Comparison of ENCODE assay signal across 10 mouse cellular contexts in genomic region chr7:117412405-117412804, GRCm38 (mm10). TPM values are rescaled to one million over a fixed set of nuclear protein-coding genes. Genes with fewer than 3 reads are reported as not detected.
DNase-seq lines count a peak whose midpoint lies in the region; ATAC-seq and TF ChIP-seq lines count a peak whose summit lies in the region.
"Had no signal": no experiment of that assay in that cellular context is flagged by ENCODE, and none has a peak within 500 bp of the region (broad histone marks: within the 10 kb centered on the region; RNA-seq: fewer than 3 reads in every experiment).

No protein-coding gene starts in this region.

- no peak overlapping the region for H3K9ac ChIP-seq in midbrain, postnatal 0 days (replicated peaks; ENCODE audit: low read length, poor library complexity, severe bottlenecking)
- H3K9ac ChIP-seq in midbrain, embryonic 13.5 days (replicated peaks): no peak overlapping the region

- no peak overlapping the region for H3K27ac ChIP-seq in heart, embryonic 10.5 days
- no peak overlapping the region for H3K27ac ChIP-seq in midbrain, postnatal 0 days (ENCODE audit: low read depth, low read length)
- H3K27ac ChIP-seq in midbrain, embryonic 13.5 days: no peak overlapping the region

- H3K9me3 ChIP-seq in heart, embryonic 10.5 days: no peaks in the 10 kb centered on the region
- no peaks in the 10 kb centered on the region for H3K9me3 ChIP-seq in midbrain, postnatal 0 days (ENCODE audit: low read length)
- no peaks in the 10 kb centered on the region for H3K9me3 ChIP-seq in midbrain, embryonic 13.5 days

- DNase-seq in heart, adult 18-20 months: peak; percentile 42 to 53
- DNase-seq in heart, embryonic 10.5 days (ENCODE audit: low spot score): no peak
- peak; percentile 35 for DNase-seq in midbrain, postnatal 0 days (ENCODE audit: low spot score)
- DNase-seq in gastrocnemius, postnatal 14 days: peak; percentile 69
- peak; percentile 54 for DNase-seq in right cerebral cortex, postnatal 14 days
- DNase-seq in spleen, adult 18-20 months: no peak
- DNase-seq in c-Kit-positive CD71-positive TER-119-positive erythroid progenitor cells, embryonic 14.5 days (ENCODE audit: low spot score): no peak
- DNase-seq: liver had no signal

- no peaks in the 10 kb centered on the region for H3K27me3 ChIP-seq in heart, embryonic 10.5 days (ENCODE audit: insufficient read depth, poor library complexity, severe bottlenecking)
- H3K27me3 ChIP-seq in midbrain, postnatal 0 days (ENCODE audit: insufficient read depth, low read length): no peaks in the 10 kb centered on the region
- no peaks in the 10 kb centered on the region for H3K27me3 ChIP-seq in midbrain, embryonic 13.5 days

- H3K4me3 ChIP-seq in heart, embryonic 10.5 days: no peak overlapping the region
- no peak overlapping the region for H3K4me3 ChIP-seq in midbrain, postnatal 0 days (ENCODE audit: low read depth, low read length)
- H3K4me3 ChIP-seq in midbrain, embryonic 13.5 days (replicated peaks): no peak overlapping the region
- H3K4me3 ChIP-seq: myocyte had no signal

- 70% methylated on average over 5 of the region's 5 CpGs for WGBS in heart, embryonic 10.5 days
- 84% methylated on average over 5 of the region's 5 CpGs for WGBS in midbrain, postnatal 0 days
- WGBS in midbrain, embryonic 13.5 days: 79% methylated on average over 5 of the region's 5 CpGs

- H3K4me2 ChIP-seq in midbrain, postnatal 0 days (ENCODE audit: low read depth, low read length, poor library complexity, severe bottlenecking): no peak overlapping the region
- H3K4me2 ChIP-seq in midbrain, embryonic 13.5 days (replicated peaks): no peak overlapping the region

- ATAC-seq in midbrain, postnatal 0 days (ENCODE audit: low FRiP score): no peak
- ATAC-seq in midbrain, embryonic 13.5 days: no peak

- TF ChIP-seq CTCF in midbrain, postnatal 0 days (IDR thresholded peaks at IDR 0.05): no peak

- intact Hi-C loops in gastrocnemius, postnatal 14 days (cut with DNase I; ENCODE audit: low total_unique reads): no loop called here

- peaks cover 29% of the 10 kb centered on the region for H3K4me1 ChIP-seq in heart, embryonic 10.5 days
- no peaks in the 10 kb centered on the region for H3K4me1 ChIP-seq in midbrain, postnatal 0 days (ENCODE audit: insufficient read depth, low read length)
- H3K4me1 ChIP-seq in midbrain, embryonic 13.5 days (replicated peaks): no peaks in the 10 kb centered on the region

- H3K36me3 ChIP-seq in heart, embryonic 10.5 days: no peaks in the 10 kb centered on the region
- H3K36me3 ChIP-seq in midbrain, postnatal 0 days (ENCODE audit: insufficient read depth, low read length): no peaks in the 10 kb centered on the region
- H3K36me3 ChIP-seq in midbrain, embryonic 13.5 days: no peaks in the 10 kb centered on the region

RNA-seq across cellular contexts. Expression of gene Xylt1, which starts 31.6 kb away (rescaled TPM):
- 1 to 10 TPM; 1.8 to 2.4 TPM for total RNA-seq in heart, adult 18-20 months (2021)
- 1.2 and 1.8 TPM in 2 replicates for polyA plus RNA-seq in heart, embryonic 10.5 days (2016; fragmentation: Nextera tagmentation; extraction: Ambion mirVana)
- 16.4 and 20.8 TPM in 2 replicates for total RNA-seq in midbrain, postnatal 0 days (2014; rRNA removed)
- 2.1 and 2.5 TPM in 2 replicates for polyA plus RNA-seq in midbrain, postnatal 0 days (2015; fragmentation: Nextera tagmentation; extraction: Ambion mirVana)
- polyA plus RNA-seq in midbrain, embryonic 13.5 days (2015; fragmentation: Nextera tagmentation; extraction: Ambion mirVana): 1.2 and 1.7 TPM in 2 replicates
- 1 to 10 TPM; 4.2 to 5.4 TPM for total RNA-seq in gastrocnemius, postnatal 14 days (2021)
- polyA plus RNA-seq: myocyte had no signal

Comparison
In these comparisons a context has a peak if more than half of its experiments do, and no peak if none do; other contexts are left out.
1. DNase-seq: peak in heart, adult 18-20 months (2 of 2), midbrain, postnatal 0 days (single experiment), gastrocnemius, postnatal 14 days (single experiment) and right cerebral cortex, postnatal 14 days (single experiment); none in heart, embryonic 10.5 days (single experiment), spleen, adult 18-20 months (0 of 2) and c-Kit-positive CD71-positive TER-119-positive erythroid progenitor cells, embryonic 14.5 days (single experiment).